Mouse (Mus musculus): Measurements from ENCODE around the gene Farp1.
"Not testable (repeated sequence)": the region's sequence is repeated elsewhere in the genome, so short reads cannot be mapped to it uniquely, and the experiment has no call there.

The Farp1 gene

DNA sequence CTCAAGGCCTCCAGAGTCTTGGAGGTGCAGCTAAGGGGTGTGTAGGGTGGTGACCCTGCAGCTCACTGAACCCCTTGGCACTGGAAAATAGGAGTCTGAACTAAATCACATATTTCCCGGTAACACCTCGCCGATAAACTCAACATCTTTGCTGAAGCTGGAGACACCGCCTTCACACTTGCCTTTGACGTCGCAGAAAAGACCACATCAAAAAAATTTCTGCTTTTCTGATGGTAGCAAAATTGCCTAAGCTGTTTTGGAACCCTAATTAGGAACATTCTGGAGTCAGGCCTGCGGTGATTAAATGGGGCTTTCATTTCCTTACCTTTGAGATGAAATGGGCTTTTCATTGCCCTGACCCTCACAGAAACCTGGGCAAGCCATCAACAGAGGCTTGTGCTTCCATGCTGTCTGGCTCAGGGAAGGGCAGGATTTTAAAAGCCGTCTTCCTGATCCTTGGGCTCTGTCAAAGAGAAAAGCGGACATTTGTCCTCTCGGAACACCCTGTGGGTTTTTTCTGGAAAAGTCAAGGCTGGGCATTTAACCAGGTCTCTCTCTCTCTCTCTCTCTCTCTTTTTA lies 72.8 kb downstream of the Farp1 start:
- DNase-seq: no peak

DNA sequence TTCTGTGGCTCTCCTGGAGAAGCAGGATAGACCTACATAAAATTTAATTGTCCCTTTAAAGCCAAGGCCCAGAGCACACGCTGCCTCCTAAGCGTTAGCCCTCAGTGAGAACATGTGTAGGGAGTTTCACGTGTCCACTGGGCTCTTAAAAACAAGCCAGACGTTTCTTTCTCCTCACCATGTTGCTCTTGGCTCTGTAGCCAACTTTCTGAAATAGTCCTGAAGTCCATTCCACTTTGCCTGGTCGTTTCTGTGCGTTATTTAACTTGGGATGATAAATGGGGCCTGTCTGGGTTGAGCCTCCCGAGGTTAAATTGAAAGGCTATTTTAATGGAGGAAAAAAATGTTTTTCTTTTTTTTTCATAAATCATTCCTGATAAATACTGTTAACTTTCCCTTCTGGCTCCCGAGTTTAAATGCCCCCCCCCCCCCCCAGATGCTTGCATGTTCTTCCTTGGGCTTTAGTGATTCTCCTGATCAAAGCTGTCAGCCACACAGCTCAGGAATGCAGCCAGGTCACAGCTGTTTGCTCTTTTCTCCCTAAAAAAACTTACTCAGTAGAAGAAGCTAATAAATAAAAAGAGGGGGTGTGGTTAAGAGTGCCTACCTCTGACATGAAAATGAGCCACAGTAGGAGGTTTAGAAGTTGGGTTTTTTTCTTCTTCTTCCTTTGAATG lies 73.6 kb downstream of the Farp1 start:
- DNase-seq: no peak

GRCm38 (mm10) chr14:121109116-121109504 lies 74.1 kb downstream of the Farp1 start:
- no peak for DNase-seq

DNA sequence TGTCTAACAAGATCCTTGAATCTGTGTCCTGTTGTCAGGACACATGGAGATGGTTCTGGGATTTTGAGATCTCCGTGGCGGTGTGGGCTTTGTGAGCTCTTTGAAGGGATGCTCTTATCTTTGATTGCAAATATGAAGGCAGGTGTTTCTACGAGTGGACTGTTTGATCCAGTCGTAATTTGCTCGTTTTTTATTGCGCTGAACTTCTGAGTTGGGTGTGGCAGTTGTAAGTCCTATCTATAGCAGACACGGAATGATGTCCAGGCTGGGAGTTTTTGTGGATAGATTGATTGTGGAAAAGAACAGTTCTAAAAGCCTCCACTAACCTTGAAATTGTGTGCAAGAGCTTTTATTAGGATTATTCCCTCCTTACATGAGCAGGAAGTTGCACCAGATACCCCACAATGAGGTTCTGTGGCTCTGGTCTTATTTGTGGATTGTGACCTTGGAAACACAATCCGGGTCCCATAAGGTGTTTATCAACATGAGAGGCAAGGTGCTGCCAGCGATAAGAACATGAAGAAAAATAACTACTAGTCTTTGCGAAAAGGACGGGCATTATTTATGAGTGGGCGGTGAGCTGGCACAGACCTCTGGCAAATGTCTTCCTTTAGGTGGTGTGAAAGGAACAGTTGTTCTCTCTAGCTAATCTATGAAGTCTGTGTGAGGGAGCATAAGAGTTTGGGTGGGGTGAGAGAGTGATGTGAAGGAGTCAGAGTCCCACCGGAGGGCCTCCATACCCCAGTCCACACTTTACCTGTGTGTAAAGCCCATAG lies 75.7 kb downstream of the Farp1 start:
- DNase-seq: no peak

GRCm38 (mm10) chr14:121112061-121112460 lies 77.1 kb downstream of the Farp1 start:
- no peak for DNase-seq

GRCm38 (mm10) chr14:121113785-121114184 lies 78.8 kb downstream of the Farp1 start:
- no peak for DNase-seq

DNA sequence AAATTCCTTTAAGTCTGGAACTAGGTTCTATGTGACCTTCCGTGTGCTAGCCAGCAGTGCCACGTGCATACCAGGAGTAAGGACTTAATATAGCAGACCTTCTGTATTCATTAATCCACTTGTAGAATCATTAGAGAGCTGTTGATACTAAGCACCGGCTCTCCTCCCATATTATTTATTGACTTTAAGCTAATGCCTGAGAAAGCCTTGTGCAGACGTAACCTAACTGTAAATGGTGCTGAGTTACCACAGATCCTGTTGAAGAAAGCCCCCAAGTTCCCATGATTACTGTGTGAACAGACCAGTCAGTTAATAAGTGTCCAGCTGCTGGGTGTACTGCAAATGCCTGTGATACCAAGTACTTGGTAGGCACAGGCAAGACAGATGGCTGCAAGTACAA lies 81.7 kb downstream of the Farp1 start:
- DNase-seq: no peak

- DNase-seq: no peak
Measured at GRCm38 (mm10) chr14:121118860-121119259, 83.9 kb downstream of the Farp1 start.

DNA sequence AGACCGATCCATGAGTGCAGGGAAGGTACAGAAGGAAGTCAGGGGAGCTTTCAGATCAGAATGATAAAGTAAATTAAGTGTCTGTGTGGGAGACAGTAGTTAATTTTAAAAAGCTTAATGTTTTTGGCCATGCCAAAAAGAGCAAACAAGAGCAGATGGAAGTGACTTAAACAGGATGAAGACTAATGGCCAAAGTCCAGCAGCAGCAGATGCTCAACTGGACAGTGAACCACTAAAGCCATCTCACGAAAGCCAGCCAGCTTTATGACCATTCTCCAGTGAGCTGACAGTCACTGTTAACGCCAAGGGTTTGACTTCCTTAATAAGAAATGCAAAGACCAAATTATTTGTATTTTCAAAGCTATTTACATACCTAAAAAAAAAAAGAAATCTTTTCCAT lies 86.7 kb downstream of the Farp1 start:
- DNase-seq: no peak

- no peak for DNase-seq
Measured at GRCm38 (mm10) chr14:121122852-121123251, 87.9 kb downstream of the Farp1 start.

- no peak for DNase-seq
Measured at GRCm38 (mm10) chr14:121124409-121125010, 89.5 kb downstream of the Farp1 start.

DNA sequence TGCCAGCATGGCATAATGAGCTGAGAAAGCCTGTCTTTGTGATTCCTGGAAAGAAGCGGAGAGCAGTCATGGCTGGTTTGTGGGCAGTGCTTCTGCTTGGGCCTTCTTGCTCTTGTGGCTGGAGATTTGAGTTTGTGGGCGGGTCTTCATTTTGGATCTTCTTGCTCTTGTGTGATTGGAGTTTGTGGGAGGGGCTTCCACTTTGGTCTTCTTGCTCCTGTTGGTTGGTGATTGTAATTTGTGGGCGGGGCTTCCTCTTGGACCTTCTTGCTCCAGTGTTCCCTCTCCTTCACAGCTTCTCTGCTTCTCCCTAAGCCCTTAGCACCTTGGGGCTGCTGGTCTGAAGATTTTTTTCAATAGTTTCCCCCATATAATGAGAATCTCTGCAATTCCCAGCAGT lies 90.7 kb downstream of the Farp1 start:
- DNase-seq: no peak

- DNase-seq: no peak
Measured at GRCm38 (mm10) chr14:121126291-121126690, 91.3 kb downstream of the Farp1 start.

- DNase-seq: no peak
Measured at GRCm38 (mm10) chr14:121128858-121129800, 94.1 kb downstream of the Farp1 start.

GRCm38 (mm10) chr14:121130351-121130750 lies 95.4 kb downstream of the Farp1 start:
- DNase-seq: not testable (repeated sequence)

- no peak for DNase-seq
Measured at GRCm38 (mm10) chr14:121134414-121134813, 99.4 kb downstream of the Farp1 start.

DNA sequence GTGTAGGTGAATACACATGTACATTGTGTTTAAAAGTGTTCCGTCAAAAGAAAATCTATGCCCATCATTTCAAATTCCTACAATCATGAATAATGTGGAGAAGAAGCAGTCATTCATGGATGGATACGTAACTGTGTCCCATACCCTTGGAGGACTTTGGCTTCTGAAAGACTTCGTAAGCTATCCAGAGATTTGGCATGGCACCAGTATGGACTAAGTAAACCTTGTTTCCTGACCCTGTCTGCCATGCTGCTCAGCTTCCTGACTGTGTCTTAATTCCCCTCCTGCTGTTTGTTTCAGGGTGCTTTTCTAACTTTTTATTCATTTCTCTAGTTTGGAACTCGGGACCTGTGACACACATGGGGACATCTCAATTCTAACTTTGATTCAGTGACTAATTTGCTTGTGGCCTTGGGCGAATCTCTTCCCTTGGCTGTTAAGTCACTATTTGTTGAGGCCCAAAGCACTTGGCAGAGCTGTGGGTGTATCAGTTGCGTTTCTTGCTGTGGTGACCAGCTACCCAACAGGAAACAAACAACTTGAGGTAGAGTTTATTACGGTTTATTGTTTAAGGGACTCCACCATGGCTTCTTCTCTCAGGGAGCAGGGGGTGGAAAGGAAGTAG lies 108.9 kb downstream of the Farp1 start:
- no peak for DNase-seq

DNA sequence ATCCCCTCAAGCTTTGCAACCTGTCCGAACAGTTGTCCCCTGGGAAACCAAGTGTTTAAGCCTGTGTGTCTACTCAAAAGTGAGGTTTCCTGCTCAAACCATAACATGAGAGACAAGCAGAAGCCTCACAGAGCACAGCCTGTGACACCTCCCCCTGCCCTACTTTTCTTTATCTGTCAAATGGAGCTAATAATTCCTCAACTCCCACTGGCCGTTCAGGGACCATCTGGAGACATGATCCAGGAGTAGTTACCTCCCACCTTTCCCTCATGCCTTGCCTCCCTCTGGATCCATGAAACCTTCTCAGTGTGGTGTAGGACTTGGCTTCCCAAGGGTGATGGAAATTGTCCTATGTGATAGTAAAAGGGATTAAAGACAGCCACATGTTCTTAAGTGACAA lies 109.5 kb downstream of the Farp1 start:
- DNase-seq: no peak

GRCm38 (mm10) chr14:121145291-121145690 lies 110.3 kb downstream of the Farp1 start:
- DNase-seq: no peak

DNA sequence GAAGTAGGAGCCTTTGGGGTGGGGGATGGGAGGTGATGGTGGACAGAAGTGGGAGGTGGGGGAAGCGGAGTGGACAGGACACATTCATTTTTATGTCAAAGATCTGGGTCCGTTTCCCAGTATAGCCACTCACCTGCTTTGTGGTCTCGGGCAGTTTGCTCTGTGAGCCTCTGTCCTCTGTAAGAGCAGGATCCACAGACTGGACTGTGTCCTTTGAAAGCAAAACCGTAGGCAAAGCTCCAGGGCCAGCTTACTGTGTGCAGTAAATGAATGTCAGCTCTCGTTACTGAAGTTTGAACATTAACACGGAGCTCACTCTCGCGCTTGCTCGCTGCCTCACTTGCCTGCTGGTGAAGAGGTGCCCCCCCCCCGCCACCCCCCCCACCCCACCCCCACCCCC lies 110.7 kb downstream of the Farp1 start:
- no peak for DNase-seq

DNA sequence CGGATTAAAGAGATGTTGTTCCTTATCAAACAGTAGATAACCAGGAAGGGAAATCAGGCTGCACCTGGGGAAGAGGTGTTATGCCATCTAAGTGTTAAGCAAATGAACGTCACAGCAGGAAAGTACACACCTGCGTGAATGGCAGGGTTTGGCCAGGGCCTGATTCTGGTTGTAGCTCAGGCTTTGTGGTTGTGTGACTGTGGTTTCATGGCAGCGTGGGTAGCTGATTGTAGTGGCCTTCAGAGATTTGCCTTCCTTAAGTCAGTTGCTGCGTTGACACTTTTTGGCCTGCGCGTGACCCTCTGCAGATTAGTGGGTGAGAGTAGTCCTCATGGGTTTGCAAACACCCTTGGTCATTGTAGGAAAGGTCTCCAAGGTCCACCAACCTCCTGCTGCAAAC lies 111.2 kb downstream of the Farp1 start:
- no peak for DNase-seq

DNA sequence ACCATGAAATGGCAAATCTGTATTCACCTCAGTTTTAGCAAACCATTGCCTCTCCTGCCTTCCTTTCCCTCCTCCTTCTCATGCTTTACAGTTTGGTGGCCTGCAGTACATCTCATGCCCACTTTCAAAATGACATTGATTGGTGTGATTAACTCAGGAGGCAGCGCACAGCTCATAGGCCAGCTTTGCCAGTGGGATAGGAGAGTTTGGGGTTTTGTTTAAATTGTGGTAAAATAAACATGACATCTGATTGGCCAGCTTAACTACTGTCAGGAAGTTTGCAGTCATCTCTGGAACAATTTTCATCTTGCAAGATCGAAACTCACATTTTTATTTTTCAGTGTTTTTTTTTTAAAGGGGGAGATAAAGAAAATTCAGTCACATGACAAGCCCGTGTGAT lies 112.0 kb downstream of the Farp1 start:
- DNase-seq: no peak
